Mouse (Mus musculus) heart, postnatal 4 days (tissue): ENCODE data around the gene Col6a6. TPM values are rescaled to one million over a fixed set of nuclear protein-coding genes. Genes with fewer than 3 reads are reported as not detected.
"Not testable (repeated sequence)": the region's sequence is repeated elsewhere in the genome, so short reads cannot be mapped to it uniquely, and the experiment has no call there.

Experiments
- DNase-seq: peaks from one replicate; pipeline ENCODE4 v3.0.0; 2021
- total RNA-seq, 2 experiments: library from RNA; stranded (reverse); gene quantifications; 2 replicates each; pipeline ENCODE4 v1.2.3; 2021

Gene Col6a6
- 10 to 100 TPM; 16.6 to 18.3 TPM for total RNA-seq

- peak; percentile 38 for DNase-seq
Observed at GRCm38 (mm10) chr9:105827791-105828385, at the start of gene Col6a6. TSS of gene Col6a6 (minus strand) at chr9:105828160.

- no peak for DNase-seq
Observed at GRCm38 (mm10) chr9:105876124-105876523, 48.2 kb upstream of the Col6a6 start.

DNA sequence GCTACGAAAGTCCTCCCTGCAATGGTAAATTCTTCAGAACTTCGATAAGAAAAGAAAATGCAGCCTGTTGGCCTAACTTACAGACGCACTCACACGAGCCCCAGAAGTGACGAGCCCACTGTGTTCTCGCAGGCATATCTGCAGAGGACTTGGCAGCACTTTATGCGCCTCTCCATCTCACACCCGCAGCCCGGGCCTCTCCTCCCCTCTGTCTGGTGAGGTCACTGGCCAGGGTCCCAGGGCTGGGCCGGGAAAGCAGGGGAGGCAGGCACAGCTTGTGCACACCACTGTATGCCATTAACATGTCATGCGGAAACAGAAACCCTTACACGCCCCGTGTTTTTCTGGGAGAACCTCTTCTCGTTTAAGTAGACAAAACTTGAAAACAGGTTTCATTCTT, 43.7 kb upstream of the Col6a6 start:
- peak; percentile 44 for DNase-seq

GRCm38 (mm10) chr9:105857773-105858172, 29.8 kb upstream of the Col6a6 start:
- DNase-seq = peak; percentile 85

DNA sequence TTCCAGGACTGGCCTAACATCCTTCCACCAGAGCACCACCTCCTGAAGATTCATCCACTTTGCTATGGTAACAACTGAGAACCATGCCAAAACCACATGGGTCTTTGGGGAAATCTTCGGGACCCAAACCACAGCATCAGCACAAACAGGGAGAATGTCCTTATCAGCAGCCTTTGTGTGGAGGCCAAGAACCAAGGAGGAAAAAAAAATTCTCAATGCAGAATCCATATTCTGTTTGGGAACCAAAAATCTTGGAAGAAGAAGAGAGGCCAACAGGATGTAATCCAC, 24.8 kb upstream of the Col6a6 start:
- DNase-seq = no peak

DNA sequence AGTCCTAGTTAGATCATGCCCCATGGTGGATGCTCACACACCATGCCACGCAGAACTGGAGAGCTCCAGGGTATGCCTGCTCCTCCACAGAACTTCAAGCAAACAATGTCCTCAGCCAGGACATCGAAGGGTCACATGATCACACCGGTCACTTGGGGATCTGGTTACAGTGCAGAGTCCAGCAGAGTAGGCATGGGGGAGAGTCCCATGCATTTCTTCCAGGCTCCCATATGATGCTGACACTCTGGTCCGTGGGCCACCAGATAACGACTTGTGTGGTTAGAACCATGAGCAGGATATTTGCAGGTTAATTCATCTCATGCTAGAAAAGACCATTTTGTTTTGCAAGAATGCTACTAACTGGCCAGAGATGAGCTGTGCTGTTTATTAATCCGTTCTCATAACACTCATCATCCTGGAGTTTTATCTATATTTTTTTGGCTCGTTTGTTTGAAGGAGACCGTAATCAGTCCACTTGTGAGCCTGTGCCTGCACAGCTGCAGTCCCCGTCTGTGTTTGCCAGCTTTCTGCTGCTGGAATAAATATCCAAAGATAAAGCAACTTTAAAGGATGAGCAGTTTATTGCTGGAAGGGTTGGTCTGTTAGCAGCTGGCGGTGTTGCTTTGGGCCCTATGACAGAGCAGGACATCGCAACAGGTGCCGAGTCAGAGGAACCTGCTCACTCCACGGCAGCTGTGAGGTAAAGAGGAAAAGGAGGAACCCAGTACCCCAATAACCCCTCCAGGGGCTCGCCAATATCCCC, 24.2 kb upstream of the Col6a6 start:
- no peak for DNase-seq

GRCm38 (mm10) chr9:105851011-105851410, 23.1 kb upstream of the Col6a6 start:
- no peak for DNase-seq

- no peak for DNase-seq
Observed at GRCm38 (mm10) chr9:105848396-105848795, 20.4 kb upstream of the Col6a6 start.

DNA sequence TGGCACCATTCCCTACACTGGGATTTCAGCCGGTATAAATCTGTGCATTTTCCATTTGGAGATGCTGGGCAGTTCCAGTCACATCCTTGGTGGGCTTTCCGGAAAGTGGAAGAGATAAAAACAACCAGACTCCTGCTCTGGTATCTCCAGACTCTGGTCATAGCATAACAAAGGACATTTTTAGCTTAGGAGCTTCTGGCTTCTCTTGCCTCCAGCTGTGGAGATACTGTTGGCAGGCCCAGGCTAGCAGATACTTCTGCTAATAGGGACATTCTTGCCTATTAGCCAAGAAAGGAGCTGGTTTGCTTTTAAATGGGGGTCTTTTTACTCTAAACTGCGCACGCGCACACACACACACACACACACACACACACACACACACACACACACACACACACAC, 19.3 kb upstream of the Col6a6 start:
- DNase-seq = no peak

DNA sequence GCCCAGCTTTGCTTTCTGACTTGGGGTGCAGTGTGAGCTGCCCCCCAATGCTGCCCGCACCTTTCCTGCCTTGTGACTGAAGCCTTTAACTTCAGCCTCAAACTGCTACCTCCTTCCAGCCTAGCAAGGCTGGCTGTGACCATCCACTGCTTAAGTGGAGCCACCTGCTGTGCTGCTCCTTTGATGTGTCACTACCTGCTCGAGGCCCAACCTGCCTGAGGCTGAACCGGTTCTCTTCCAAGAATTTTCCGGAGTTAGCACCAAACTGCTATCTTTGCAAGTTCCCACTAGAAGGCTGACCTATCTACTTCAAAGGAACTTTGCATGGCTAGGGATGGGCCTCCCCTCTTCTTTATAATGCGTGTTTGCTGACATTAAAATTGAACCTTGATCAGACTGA, 13.4 kb upstream of the Col6a6 start:
- not testable (repeated sequence) for DNase-seq

DNA sequence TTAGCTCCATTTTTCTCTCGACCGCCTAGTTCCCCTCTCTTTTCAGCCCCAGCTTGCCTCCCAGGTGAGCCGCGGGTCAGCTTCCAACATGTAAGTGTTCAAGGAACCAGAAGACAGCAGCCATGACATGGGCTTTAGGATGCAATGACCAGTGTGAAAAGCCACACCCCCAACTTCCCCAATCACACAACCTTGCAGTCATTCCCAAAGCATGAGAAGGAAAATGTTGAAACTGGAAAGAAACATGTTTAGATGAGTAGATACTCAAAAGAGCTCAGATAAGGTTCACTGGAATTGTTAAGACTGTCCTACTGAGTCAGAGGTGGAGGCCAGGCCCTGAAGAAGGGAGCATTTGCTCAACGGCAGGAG, 11.2 kb upstream of the Col6a6 start:
- DNase-seq = no peak

- DNase-seq = no peak
Observed at GRCm38 (mm10) chr9:105838396-105839146, 10.6 kb upstream of the Col6a6 start.

DNA sequence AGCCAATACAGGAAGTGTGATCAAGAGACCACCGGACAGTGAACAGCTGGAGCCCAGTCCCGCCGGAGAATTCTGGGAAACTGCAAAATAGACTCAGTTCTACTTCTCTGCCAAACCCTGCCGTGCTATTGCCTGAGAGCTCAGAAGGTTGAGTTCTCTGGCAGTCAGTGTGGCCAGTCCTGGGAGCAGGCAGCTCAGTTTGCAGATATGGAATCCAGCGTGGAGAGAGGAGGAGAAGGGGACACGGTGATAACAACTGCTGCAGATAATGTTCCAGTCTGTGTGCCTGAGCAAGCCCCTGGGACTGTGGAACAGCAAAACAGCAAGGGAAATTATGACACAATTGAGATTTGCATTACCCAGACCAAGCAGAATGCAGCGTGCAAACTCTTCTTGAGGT, 7.6 kb upstream of the Col6a6 start:
- peak; percentile 54 for DNase-seq

- no peak for DNase-seq
Observed at GRCm38 (mm10) chr9:105834799-105835198, 6.8 kb upstream of the Col6a6 start.

DNA sequence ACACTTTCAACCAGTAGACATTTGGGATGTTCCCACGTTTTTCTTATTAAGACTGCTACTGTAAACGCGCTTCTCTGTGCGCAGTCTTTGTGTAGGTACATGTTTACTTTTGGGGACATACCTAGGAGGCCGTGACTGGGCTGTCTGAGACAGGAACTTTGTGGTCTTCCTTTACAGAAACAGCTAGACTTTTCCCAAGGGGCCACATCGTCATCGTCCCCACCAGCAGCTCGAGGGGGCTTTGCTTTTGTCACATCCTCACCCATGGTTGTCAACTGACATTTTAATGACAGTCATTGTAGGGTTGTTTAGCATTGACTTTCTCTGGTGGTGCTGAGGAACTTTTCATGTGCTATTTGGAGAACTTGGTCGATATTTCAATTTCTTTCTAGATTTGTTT, 3.3 kb upstream of the Col6a6 start:
- DNase-seq = no peak

- peak; percentile 66 for DNase-seq
Observed at GRCm38 (mm10) chr9:105827076-105827647, 798 bp downstream of the Col6a6 start.

GRCm38 (mm10) chr9:105820711-105821110, 7.2 kb downstream of the Col6a6 start:
- no peak for DNase-seq

DNA sequence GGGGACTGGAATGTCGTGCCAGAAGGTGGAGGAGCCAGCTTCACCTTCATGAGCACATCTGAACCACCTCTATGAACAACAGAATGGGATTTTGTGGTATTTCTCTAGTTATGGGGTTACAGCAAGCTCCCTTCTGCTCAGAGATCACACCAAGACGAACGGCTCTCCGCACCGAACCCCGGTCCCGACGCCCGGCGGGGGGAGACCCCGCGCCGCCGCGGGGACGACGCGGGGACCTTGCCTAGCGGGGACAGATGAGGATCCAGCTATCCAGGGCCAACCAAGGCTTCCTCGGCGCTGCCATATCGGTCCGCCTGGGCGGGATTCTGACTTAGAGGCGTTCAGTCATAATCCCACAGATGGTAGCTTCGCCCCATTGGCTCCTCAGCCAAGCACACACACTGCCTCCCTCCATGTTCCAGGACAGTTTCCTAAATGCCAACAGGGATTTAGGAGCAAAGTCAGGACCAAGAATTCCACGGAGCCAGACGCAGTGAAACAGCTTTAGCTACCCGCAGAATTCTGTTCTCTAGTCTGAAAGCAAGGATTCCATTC, 8.7 kb downstream of the Col6a6 start:
- DNase-seq = no peak

DNA sequence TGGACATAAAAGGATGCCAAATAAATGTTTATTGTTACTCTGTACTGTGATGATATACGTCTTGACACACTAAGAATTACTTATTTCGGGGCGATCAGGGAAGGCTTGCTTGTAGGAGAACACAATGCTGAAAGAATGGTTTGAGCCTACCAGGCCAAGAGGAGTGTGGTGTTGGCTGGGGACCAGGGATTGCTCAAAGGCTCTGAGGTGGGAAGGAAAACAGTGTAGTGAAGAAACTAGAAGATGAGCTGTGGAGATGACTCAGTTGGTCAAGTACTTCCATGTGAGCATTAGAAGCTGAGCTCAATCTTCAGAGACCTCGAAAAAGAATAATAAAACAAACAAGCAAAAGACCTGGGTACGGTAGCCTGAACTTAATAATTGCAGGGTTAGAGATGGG, 13.5 kb downstream of the Col6a6 start:
- DNase-seq = no peak

DNA sequence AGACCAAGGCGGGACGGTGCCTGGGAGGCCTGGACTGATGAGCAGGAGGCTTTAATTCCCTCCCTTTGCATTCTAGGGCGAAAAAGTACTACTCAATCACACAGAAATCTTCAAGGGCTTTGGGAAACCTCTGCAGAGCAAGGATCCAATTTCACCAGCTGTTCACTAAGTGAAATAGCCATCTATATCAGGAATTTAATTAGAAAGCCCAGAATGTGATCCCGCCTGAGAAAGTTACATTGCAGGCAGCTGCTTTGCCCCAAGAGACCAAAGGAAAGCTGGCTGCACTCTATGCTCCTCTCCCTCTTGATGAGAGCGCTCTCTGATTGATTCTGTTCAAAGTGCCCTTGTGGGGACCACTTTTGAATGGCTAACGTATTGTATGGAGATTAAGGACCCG, 16.5 kb downstream of the Col6a6 start:
- no peak for DNase-seq

DNA sequence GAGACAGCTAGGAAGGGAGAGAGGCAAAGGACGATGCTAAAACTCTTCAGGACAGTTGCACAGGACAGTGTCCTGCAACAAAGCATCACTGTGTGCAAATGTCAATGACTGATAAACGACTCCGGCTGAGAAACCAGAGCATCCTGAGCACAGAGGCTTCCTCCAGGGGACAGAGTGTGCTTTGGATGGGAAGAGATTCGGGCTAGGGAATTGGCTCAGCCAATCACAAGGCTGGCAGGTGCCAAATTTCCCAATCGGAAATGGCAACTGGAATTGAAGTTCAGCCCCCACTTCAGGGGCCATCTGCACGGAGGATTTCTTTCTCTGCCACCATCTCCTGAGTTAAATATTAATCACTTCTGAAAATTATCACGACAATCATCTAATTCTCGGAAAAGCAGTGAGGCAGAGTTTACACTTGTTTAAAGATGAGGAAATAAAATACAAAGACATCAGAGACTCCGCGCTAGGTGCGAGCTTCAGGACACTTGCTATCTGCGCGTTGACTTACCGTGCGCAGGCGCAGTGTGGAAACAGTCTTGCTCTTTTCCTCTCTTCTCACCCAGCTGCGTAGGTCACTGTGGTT, 18.9 kb downstream of the Col6a6 start:
- no peak for DNase-seq

DNA sequence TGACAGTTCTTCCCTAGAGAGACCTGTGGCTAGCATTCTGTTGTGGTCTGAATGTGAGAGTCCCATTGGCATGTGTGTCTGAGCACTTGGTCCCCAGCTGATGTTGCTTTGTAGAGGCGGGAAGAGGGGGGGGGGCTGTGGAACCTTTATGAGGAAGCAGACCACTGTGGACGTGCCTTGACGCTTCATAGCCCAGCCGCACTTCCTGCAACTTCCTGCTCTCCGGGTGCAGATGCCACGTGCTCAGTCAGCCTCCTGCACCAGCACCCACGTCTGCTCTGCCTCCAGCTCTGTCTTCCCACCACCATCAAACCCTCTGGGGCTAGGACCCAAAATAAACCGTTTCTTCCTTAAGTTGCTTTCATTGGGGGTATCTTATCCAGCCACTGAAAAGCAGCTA, 24.5 kb downstream of the Col6a6 start:
- no peak for DNase-seq

DNA sequence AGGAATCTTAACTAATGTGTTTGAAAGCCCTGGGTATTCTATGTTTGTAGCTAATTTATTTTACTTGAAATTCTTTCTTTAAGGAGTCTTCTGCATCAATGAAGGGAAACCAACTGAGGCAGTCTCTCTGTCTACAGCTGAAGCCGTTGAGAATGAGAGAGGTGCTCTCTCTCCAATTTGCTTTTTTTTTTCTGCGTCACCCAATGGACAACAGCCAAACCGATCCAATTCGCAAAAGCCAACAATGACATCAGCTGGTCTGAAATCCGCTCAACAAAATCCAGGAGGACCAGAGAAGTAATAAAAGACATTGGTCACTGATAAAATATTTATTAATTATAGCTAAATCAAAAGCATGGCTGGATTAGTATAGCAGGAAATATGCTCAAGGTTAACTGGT, 26.5 kb downstream of the Col6a6 start:
- peak; percentile 53 for DNase-seq
